Mouse (Mus musculus): Measurements from ENCODE around the gene Wnt7b. TPM values are rescaled to one million over a fixed set of nuclear protein-coding genes. Genes with fewer than 3 reads are reported as not detected.
A peak's percentile ranks its signal among the peaks of the same experiment; 100 is the strongest.

The Wnt7b gene
- total RNA-seq, 2 experiments from 2014 or later: 0.11 to 0.25 TPM

DNA sequence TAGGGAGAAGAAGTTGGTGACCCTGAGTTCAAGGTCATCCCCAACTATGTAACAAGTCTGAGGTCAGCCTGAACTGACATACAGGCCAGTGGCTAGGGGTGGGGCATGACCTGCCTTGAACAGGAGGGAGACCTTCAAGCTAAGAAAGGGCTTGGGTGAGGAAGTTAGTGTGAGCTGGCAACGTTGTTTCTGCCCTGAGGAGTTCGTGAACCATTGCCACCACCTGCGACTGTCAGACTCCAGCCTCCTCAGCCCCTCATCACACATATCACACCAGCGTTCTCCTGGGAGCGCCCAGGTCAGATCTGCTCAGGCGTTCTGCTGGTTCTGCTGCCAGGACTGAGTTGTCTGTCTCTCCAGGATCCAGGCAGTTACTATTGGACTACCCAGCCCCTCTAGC is 20.5 kb upstream of the Wnt7b start:
- no peak for DNase-seq
- intact Hi-C loops (cut with DNase I): no loop called here

DNA sequence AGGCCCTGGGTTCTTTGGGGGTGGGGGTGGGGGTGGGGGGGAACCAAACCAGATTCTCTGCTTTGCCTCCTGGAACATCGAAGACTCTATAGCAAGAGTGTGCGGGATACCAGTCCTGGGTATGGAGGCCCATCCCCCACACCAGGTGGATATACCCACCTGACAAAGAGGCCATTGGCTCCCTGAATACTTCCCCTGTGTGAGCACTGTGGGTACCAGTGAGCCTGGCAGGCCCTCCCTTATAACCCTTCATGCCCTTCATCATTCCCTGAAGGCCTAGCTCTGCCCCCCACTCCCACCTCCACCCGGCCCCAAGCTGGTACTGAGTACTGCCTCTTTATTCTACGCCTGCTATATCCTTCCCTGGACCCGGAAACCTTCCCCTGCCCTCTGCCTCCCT is 19.7 kb upstream of the Wnt7b start:
- DNase-seq: no peak
- intact Hi-C loops (cut with DNase I): no loop called here

DNA sequence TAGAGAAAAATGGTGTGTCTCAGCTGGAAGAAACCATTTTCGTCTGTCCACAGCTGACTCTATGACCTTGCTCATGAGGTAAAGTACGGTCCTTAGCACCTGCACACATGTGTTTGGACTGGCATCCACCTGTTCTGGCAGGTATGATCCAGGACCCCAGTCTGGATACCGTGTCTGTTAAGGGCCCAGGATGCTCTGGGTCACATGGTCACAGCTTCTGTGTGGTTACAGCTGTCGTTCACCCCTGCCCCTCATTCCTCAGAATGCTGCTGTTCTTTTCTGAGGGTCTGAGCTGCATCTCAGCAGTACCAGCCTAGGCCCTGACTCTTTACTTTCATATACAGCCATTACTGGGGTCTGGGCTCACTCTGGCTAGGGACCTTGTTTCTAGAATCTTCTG is 18.9 kb upstream of the Wnt7b start:
- intact Hi-C loops (cut with DNase I): loop anchor here (2.0 kb wide), 1 partner anchor 212 kb away; no protein-coding TSS in a partner anchor

GRCm38 (mm10) chr15:85600696-85601094 is 18.4 kb upstream of the Wnt7b start:
- DNase-seq: peak; percentile 52 to 69
- intact Hi-C loops (cut with DNase I): loop anchor here (2.0 kb wide), 1 partner anchor 212 kb away; no protein-coding TSS in a partner anchor

More for the DNA sequence above, 18.9 kb upstream of the Wnt7b start:
- no peak for DNase-seq

GRCm38 (mm10) chr15:85599887-85600695 is 17.8 kb upstream of the Wnt7b start:
- DNase-seq: peak; percentile 81 to 83
- intact Hi-C loops (cut with DNase I): loop anchor here (1.0 to 5.0 kb wide), 4 partner anchors 10 to 267 kb away; no protein-coding TSS in a partner anchor

DNA sequence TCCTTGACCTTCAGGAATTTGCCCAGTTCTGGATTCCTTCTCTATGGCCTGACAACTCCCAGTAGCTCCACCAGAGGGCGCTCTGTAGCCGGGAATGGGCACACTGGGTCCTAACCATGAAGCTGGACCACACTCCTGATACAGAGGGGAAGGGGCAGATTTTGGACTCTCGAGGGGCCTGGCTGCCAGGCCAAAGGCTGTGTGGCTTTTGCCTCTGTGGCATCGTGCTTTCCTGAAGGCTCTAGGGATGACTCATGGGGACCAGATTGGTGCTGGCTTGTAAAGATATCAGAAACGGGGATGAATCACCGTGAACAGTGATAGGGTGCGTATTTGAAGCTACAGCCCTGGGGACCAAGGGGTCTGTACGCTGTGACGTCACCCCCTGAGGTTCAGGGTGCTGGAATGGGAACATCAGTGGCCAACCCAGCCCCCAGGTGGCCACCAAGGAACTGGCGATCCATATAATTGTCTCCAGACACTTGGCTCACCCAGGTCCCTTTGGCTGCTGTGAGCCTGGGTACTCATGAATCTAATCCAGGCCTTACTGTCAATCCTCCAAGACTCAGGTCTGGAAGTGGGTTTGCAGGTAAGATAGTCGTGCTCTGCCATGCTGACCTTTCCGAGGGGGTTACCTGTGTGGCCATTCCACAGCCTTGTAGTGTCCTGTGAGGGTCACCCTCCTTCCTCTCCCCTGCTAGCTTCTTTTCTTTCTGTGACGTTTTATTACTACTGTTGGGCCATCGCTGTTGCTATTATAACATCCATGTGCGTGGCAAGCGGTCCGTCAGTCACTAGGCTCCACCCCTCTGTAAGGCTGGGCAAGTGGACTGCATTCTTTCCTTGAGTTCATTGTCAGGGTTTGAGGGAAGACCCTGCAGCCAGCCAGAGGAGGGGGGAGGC is 17.0 kb upstream of the Wnt7b start:
- intact Hi-C loops (cut with DNase I): loop anchor here (1.0 to 5.0 kb wide), 3 partner anchors 11 to 268 kb away; no protein-coding TSS in a partner anchor
- peak; percentile 84 to 88 for DNase-seq

DNA sequence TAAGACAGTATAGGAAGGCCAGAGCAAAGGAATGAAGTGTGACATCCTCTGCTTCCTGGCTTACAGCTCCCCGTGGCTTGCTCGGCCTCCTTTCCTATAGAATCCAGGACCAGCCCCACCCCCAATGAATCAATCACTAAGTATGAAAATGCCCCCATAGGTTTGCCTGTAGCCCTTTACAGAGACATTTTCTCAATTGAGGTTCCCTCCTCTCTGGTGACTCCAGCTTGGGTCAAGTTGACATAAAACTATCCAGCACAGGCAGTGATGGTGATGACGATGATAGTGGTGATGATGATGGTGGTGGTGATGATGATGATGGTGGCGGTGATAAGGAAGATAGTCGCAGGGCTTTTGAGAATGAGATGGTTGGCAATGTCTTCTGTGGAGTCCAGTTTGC is 16.2 kb upstream of the Wnt7b start:
- intact Hi-C loops (cut with DNase I): loop anchor here (5.0 kb wide), 1 partner anchor 269 kb away; no protein-coding TSS in a partner anchor
- DNase-seq: no peak

- DNase-seq: no peak
- intact Hi-C loops (cut with DNase I): loop anchor here (5.0 kb wide), 1 partner anchor 270 kb away; no protein-coding TSS in a partner anchor
Observed at GRCm38 (mm10) chr15:85597403-85597802, 15.1 kb upstream of the Wnt7b start.

DNA sequence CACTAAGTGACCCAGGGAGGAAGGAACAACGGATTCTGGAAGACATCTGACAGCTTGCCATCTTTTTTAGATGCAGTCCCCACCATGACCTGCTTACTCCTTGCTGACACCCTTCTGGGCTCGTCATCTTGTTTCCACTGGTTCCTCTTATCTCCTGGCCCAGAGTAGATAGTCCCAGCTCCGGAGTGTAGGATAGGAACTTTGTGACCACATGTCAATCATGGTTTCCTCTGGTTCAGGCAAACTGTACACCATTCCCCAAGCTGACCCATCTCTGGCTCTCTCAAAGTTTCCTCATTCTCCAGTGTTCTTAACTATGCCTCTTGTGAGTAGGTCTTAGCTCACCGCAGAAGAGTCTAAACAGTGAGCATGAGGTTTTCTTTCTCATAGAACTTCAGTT is 10.4 kb upstream of the Wnt7b start:
- DNase-seq: no peak
- intact Hi-C loops (cut with DNase I): no loop called here

DNA sequence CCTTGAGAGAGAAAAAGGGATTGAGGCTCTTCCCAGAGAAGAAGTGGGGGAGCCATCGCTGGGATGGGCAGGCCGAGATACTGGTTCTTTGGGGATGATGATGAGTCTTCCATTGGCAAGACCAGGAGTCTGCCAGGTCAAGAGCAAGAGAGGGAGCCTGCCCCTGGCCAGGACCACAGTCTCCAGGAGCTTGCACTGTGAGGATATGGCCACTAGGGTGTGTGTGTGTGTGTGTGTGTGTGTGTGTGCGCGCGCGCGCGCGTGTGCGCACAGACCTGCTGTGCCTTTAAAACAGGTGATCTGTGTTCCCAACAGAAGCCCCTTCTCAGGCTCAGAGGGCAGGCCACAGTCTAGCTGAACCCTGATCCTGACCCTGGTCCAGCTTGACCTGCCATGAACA is 8.6 kb upstream of the Wnt7b start:
- intact Hi-C loops (cut with DNase I): no loop called here
- no peak for DNase-seq

- intact Hi-C loops (cut with DNase I): loop anchor here (1.0 to 5.0 kb wide), 5 partner anchors 106 to 431 kb away; no protein-coding TSS in a partner anchor
- peak; percentile 62 to 79 for DNase-seq
Observed at GRCm38 (mm10) chr15:85583504-85583903, 1.2 kb upstream of the Wnt7b start.

DNA sequence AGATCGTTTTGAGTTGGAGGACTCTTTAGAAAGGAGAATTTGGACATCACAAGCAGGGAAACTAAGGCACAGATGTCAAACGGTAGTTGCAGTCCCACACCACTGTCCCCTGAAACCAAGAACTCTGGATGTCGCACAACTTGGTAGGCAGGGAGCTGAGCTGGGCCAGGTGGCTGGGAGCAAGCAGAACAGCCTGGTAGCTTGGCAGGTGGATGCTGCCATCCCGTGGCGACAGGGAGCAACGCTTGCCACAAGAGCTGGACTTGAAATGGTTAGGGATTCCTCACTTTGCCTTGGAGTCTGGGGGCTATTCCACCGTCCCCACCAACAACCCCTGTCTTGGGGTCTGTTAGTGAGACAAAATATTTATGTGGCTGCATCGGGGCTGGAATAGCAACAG is 751 bp upstream of the Wnt7b start:
- DNase-seq: peak; percentile 68 to 73
- intact Hi-C loops (cut with DNase I): loop anchor here (1.0 to 5.0 kb wide), 5 partner anchors 106 to 431 kb away; no protein-coding TSS in a partner anchor

- intact Hi-C loops (cut with DNase I): loop anchor here (5.0 kb wide), 2 partner anchors 194 to 429 kb away; no protein-coding TSS in a partner anchor
- DNase-seq: no peak
Observed at GRCm38 (mm10) chr15:85581563-85582064, 659 bp downstream of the Wnt7b start.

DNA sequence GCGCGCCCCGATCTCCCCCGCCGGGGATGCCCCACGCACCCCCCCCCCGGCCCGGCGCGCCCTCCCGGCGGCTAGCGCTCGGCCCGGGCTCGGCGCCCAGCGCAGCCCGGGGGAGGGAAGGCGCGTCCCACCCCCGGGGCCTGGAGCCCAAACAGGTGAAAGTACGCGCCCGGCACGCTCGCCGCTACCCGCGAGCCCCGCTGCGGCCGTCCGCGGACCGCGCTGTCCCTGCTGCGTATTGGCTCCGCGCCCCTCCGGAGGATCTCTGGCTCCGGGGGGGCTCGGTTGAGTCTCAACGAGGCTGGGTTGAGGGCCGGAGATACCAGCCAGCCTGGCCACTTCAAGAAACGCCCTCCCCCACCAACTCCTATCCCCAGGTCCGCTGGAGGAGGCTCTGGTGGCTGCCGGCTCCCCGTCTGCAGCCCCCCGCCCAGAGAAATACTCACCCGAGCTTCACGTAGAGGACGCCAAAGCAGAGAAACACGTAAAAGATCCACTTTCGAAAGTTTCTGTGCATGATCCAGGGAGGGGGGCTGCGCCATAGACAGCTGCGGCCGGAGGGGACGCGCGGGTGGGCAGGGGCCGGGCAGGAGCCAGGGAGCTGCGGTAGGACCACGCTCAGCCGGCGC is 1.2 kb downstream of the Wnt7b start:
- intact Hi-C loops (cut with DNase I): loop anchor here (5.0 kb wide), 2 partner anchors 194 to 429 kb away; no protein-coding TSS in a partner anchor
- no peak for DNase-seq

GRCm38 (mm10) chr15:85580483-85580882 is 1.8 kb downstream of the Wnt7b start:
- intact Hi-C loops (cut with DNase I): loop anchor here (5.0 kb wide), 2 partner anchors 193 to 428 kb away; no protein-coding TSS in a partner anchor
- DNase-seq: no peak

GRCm38 (mm10) chr15:85577583-85578460 is 4.5 kb downstream of the Wnt7b start:
- DNase-seq: no peak
- intact Hi-C loops (cut with DNase I): no loop called here

DNA sequence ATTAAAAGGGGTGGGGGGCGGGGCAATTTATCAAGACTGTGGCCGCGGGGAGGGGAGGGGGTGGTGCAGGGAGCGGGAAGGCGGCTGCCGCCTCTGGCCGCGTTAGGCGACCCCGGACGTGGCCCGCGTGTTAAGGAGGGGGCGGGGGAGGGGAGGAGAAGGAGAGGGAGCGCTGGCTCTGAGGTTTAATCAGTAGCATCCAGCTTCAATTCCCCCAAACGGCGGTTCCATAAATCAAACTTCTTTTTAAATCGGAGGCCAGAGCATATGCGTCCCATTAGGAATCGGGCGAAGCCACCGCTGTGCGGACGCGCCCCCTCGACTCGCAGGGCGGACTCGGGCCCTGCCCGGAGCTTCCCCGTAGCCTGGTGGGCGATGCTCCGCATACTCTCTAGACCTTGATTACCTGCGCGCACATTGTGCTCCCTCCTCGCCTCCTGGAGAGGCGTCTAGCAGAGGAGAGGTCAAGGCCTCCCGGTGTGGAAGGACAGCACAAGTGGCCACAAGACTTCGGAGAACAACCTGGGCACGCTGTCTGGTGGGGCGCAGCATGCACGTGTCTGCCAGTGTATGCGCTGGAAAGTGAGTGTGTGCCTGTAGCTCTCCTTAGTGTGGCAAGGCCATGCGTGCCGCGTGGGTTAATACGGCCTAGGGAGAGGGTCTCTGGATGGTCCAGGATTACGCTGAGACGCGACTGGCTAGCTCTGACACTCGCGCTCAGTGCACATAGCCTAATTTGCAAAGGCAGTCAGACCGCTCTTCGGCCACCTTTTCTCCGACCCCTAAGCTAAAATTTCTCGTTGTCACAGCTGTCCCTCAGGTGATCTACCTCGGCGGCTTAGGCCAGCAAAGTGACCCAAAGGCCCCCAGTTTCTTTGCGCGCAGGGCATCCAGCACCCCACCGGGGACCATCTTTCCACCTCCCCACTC is 5.5 kb downstream of the Wnt7b start:
- intact Hi-C loops (cut with DNase I): no loop called here
- DNase-seq: no peak

DNA sequence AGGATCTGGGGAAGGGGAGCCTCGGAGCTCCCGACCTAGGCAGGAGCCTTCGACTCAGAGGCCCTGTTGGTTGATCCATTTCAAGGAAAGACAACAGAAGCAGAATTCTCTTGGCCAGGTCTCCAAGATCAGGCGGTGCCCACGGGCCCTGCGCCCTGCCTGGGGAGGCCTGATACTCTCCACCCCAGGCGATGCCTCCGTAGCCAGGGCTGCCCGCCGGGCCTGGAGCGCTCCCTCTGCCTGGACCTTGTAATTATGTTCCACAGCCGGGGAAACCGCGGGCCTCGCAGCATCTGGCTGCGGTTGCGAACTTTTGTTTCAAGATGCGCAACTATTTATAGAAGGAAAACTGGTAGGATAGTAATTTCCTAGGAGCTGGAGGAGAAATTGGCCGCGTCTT is 6.2 kb downstream of the Wnt7b start:
- no peak for DNase-seq
- intact Hi-C loops (cut with DNase I): no loop called here
